Mouse (Mus musculus) neural tube, embryonic 12.5 days (tissue): ENCODE data around the gene Btg2. TPM values are rescaled to one million over a fixed set of nuclear protein-coding genes. Genes with fewer than 3 reads are reported as not detected.

Experiments used
- ATAC-seq: fragments of 200-750 bp; cut with Nextera tagmentation; 2 replicates; pipeline ENCODE4 v1.8.0; 2017; ENCODE audit warnings: low read depth, mild to moderate bottlenecking, moderate TSS enrichment, moderate library complexity; ENCODE audit not compliant: low FRiP score
- H3K27ac ChIP-seq: fragments of 300-500 bp; sonication (generic); 2 replicates; pipeline ENCODE4 v1.5.1; 2016
- H3K27me3 ChIP-seq: fragments of 300-500 bp; sonication (generic); replicated peaks from 2 replicates; pipeline ENCODE4 v1.6.1; 2016; ENCODE audit warnings: mild to moderate bottlenecking
- H3K36me3 ChIP-seq: fragments of 300-500 bp; sonication (generic); 2 replicates; pipeline ENCODE4 v1.6.1; 2016; ENCODE audit warnings: mild to moderate bottlenecking
- H3K4me1 ChIP-seq: fragments of 300-500 bp; sonication (generic); 2 replicates; pipeline ENCODE4 v1.6.1; 2016
- H3K4me2 ChIP-seq: fragments of 300-500 bp; sonication (generic); replicated peaks from 2 replicates; pipeline ENCODE4 v1.6.1; 2016; ENCODE audit warnings: mild to moderate bottlenecking
- H3K4me3 ChIP-seq: fragments of 300-500 bp; sonication (generic); 2 replicates; pipeline ENCODE4 v1.5.1; 2016
- H3K9ac ChIP-seq: fragments of 300-500 bp; sonication (generic); 2 replicates; pipeline ENCODE4 v1.6.1; 2016; ENCODE audit warnings: mild to moderate bottlenecking
- H3K9me3 ChIP-seq: fragments of 300-500 bp; sonication (generic); 2 replicates; pipeline ENCODE4 v1.6.1; 2016; ENCODE audit warnings: mild to moderate bottlenecking
- WGBS: fragments of 180-500 bp; shearing (Covaris S2); methylation state at CpG from one replicate; pipeline ENCODE4 v1.1.7; 2016; 5-methylcytosine and 5-hydroxymethylcytosine counted together
- polyA plus RNA-seq: library from polyadenylated mRNA; unstranded; fragments of >200 nt; fragmentation: Nextera tagmentation; extraction: Ambion mirVana; gene quantifications from 2 replicates; pipeline ENCODE4 v1.2.1, GENCODE M21; 2016

Btg2 gene
- polyA plus RNA-seq, 1 experiment from 2014 or later: 120 TPM

DNA sequence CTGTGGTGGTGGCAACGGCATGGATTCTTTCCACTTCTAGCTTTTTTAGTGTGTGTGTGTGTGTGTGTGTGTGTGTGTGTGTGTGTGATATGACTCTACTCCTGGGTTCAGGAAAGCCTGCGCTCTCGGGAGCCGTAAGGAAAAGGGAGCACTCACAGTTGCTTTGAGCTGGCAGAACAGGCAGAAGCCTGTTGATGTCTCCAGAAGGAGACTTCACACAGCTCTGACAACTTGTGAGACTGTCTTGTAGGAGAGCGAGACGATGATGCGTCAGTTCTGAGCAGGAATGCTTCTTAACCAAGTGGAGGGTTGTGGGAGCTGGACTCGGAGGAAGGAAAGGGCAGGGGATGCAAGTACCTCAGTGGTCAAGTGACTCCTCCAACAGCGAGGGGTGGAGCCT is 52.2 kb downstream of the Btg2 start:
- H3K4me1 ChIP-seq: no peaks in the 10 kb centered on the region
- no peaks in the 10 kb centered on the region for H3K27me3 ChIP-seq
- H3K27ac ChIP-seq: no peak overlapping the region
- H3K36me3 ChIP-seq: no peaks in the 10 kb centered on the region
- H3K9me3 ChIP-seq: no peaks in the 10 kb centered on the region
- ATAC-seq: no peak
- no peak overlapping the region for H3K4me2 ChIP-seq
- no peak overlapping the region for H3K4me3 ChIP-seq
- WGBS: 88% methylated on average over 9 of the region's 9 CpGs
- no peak overlapping the region for H3K9ac ChIP-seq

DNA sequence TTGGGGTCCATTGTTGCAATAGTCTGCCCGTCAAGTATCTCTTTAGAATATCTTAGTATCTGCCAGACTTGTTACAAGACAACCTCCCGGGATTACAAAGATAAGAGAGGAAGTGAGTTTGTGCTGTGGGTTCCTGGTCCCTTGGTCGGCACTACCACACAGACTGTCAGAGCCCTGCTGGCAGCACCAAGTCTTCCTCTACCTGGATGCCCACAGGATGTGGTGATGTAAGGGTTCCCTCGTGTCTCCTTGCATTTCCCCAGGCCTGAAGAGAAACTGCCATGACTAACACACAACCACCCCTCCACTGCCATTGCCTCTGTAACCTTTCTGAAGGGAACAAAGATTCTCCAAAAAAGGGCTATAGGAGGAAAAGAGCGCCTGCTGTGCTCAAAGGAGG is 52.9 kb downstream of the Btg2 start:
- H3K4me1 ChIP-seq: no peaks in the 10 kb centered on the region
- no peak overlapping the region for H3K4me2 ChIP-seq
- no peaks in the 10 kb centered on the region for H3K27me3 ChIP-seq
- H3K4me3 ChIP-seq: no peak overlapping the region
- H3K9ac ChIP-seq: no peak overlapping the region
- ATAC-seq: no peak
- 71% methylated on average over 5 of the region's 5 CpGs for WGBS
- no peak overlapping the region for H3K27ac ChIP-seq
- H3K9me3 ChIP-seq: no peaks in the 10 kb centered on the region
- H3K36me3 ChIP-seq: no peaks in the 10 kb centered on the region

Other genes starting within 250 kb of the Btg2 start
- gene Optc, start 171.1 kb downstream of the Btg2 start, polyA plus RNA-seq: 2.1 and 2.9 TPM in 2 replicates
- 3.5 and 4.9 TPM in 2 replicates for gene Prelp, start 157.7 kb downstream of the Btg2 start, polyA plus RNA-seq
- gene Fmod, start 41.9 kb downstream of the Btg2 start, polyA plus RNA-seq: 16.8 and 20.5 TPM in 2 replicates
- 0.15 and 0.38 TPM in 2 replicates for gene Chit1, start 32.1 kb upstream of the Btg2 start, polyA plus RNA-seq
- gene Chil1, start 103.1 kb upstream of the Btg2 start, polyA plus RNA-seq: 2.2 and 2.5 TPM in 2 replicates
- 8.6 and 13.0 TPM in 2 replicates for gene Mybph, start 114.3 kb upstream of the Btg2 start, polyA plus RNA-seq
- gene Adora1, start 156.3 kb upstream of the Btg2 start, polyA plus RNA-seq: 5.5 TPM in 2 replicates
- 35.7 and 44.8 TPM in 2 replicates for gene Myog, start 210.9 kb upstream of the Btg2 start, polyA plus RNA-seq